Mouse (Mus musculus) hindbrain, embryonic 15.5 days (tissue): ENCODE data around the gene Gm960. TPM values are rescaled to one million over a fixed set of nuclear protein-coding genes. Genes with fewer than 3 reads are reported as not detected.
A peak's percentile ranks its signal among the peaks of the same experiment; 100 is the strongest.

Experiments
- ATAC-seq: fragments of 200-750 bp; cut with Nextera tagmentation; 2 replicates; pipeline ENCODE4 v1.8.0; 2017; ENCODE audit warnings: low read depth, moderate number of reproducible peaks, moderate TSS enrichment; ENCODE audit not compliant: low FRiP score
- H3K27ac ChIP-seq: fragments of 300-500 bp; sonication (generic); replicated peaks from 2 replicates; pipeline ENCODE4 v1.5.1; 2015; ENCODE audit warnings: mild to moderate bottlenecking, inconsistent platforms
- H3K27me3 ChIP-seq: fragments of 300-500 bp; sonication (generic); 2 replicates; pipeline ENCODE4 v1.6.1; 2015; ENCODE audit warnings: control low read depth, inconsistent platforms
- H3K36me3 ChIP-seq: fragments of 300-500 bp; sonication (generic); 2 replicates; pipeline ENCODE4 v1.6.1; 2015; ENCODE audit warnings: control low read depth, inconsistent platforms
- H3K4me1 ChIP-seq: fragments of 300-500 bp; sonication (generic); replicated peaks from 2 replicates; pipeline ENCODE4 v1.6.1; 2015; ENCODE audit warnings: control low read depth, inconsistent platforms
- H3K4me2 ChIP-seq: fragments of 300-500 bp; sonication (generic); 2 replicates; pipeline ENCODE4 v1.6.1; 2015; ENCODE audit warnings: moderate library complexity, mild to moderate bottlenecking, inconsistent platforms
- H3K4me3 ChIP-seq: fragments of 300-500 bp; sonication (generic); 2 replicates; pipeline ENCODE4 v1.5.1; 2015; ENCODE audit warnings: mild to moderate bottlenecking, inconsistent platforms
- H3K9ac ChIP-seq: fragments of 300-500 bp; sonication (generic); 2 replicates; pipeline ENCODE4 v1.6.1; 2015; ENCODE audit warnings: inconsistent platforms
- H3K9me3 ChIP-seq: fragments of 300-500 bp; sonication (generic); 2 replicates; pipeline ENCODE4 v1.6.1; 2016; ENCODE audit warnings: control low read depth, inconsistent platforms
- WGBS: fragments of 180-500 bp; shearing (Covaris S2); methylation state at CpG from one replicate; pipeline ENCODE4 v1.1.7; 2015; 5-methylcytosine and 5-hydroxymethylcytosine counted together
- polyA plus RNA-seq: library from polyadenylated mRNA; unstranded; fragments of >200 nt; fragmentation: Nextera tagmentation; extraction: Ambion mirVana; gene quantifications from 2 replicates; pipeline ENCODE4 v1.2.1, GENCODE M21; 2015

Gm960 gene
- polyA plus RNA-seq, 1 experiment from 2014 or later = 7.0 TPM

DNA sequence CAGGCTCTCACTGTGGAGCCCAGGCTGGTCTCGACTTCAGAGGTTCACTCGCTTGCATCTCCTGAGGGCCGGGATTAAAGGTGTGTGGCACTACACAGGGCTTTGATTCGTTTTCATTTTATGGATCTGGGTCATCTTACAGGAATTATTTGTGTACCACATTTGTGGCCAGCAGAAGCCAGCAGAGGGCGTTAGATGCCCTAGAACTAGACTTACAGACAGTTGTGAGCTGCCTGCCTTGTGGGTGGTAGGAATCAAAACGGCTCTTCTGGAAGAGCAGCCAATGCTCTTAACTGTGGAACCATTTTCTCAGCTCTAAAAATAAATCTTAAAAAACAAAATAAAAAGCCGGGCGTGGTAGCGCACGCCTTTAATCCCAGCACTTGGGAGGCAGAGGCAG lies 54.2 kb downstream of the Gm960 start:
- H3K4me1 ChIP-seq = no peaks in the 10 kb centered on the region
- H3K9ac ChIP-seq = no peak overlapping the region
- no peaks in the 10 kb centered on the region for H3K36me3 ChIP-seq
- H3K27me3 ChIP-seq = no peaks in the 10 kb centered on the region
- WGBS = 46% methylated on average over 10 of the region's 10 CpGs
- H3K4me2 ChIP-seq = no peak overlapping the region
- H3K27ac ChIP-seq = no peak overlapping the region
- no peak for ATAC-seq
- H3K9me3 ChIP-seq = no peaks in the 10 kb centered on the region
- no peak overlapping the region for H3K4me3 ChIP-seq

DNA sequence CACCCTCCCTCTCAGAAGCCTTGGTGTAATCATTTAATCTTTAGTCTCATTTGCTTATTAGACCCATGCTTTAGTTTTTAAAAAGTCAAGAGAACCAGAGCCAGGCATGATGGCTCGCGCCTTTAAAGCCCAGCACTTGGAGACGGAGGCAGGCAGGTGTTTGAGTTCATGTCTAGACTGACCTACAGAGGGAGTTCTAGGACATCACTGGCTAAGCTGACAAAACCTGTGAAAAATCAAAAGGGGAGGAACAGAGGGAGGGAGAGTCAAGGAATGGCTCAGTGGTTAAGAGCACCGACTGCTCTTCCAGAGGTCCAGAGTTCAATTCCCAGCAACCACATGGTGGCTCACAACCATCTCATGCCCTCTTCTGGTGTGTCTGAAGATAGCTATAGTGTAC lies 62.5 kb downstream of the Gm960 start:
- no peak for ATAC-seq
- Histone ChIP-seq H3K9ac (no peak overlapping the region), H3K27ac (no peak overlapping the region), H3K27me3 (no peaks in the 10 kb centered on the region), H3K4me3 (no peak overlapping the region), H3K4me2 (no peak overlapping the region), H3K9me3 (no peaks in the 10 kb centered on the region), H3K36me3 (no peaks in the 10 kb centered on the region), H3K4me1 (no peaks in the 10 kb centered on the region)
- 66% methylated on average over 4 of the region's 4 CpGs for WGBS

DNA sequence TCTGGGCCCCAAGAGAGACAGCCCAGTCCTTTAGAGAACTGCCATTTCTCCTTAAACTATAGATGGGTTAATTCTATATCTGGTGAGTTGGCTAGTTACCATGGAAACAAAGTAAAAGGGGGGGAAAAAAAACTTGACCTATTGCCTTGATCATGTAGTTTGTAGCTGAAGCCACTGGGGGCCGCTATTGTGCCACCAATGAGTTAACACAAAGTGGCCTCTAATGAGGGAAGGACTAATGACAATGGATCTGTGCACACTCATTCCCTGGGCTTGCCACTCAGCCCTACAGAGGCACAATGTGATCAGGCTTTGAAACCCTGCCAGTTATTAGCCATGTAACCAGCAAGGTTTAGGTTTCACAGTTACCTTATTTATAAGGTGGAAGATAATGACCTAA lies 69.6 kb downstream of the Gm960 start:
- peak; percentile 49; the same call in 1 of the 2 replicates for ATAC-seq

GRCm38 (mm10) chr19:4625829-4626535 lies 72.5 kb downstream of the Gm960 start:
- H3K9ac ChIP-seq = peak overlapping the region; percentile 72
- H3K27me3 ChIP-seq = no peaks in the 10 kb centered on the region
- peak overlapping the region; percentile 69 for H3K4me3 ChIP-seq
- H3K4me2 ChIP-seq = peak overlapping the region; percentile 97
- ATAC-seq = peak; percentile 66
- H3K36me3 ChIP-seq = peaks cover 17% of the 10 kb centered on the region
- WGBS = 2% methylated on average over 35 of the region's 35 CpGs
- H3K27ac ChIP-seq = peak overlapping the region; percentile 92
- H3K4me1 ChIP-seq = peaks cover 50% of the 10 kb centered on the region
- H3K9me3 ChIP-seq = no peaks in the 10 kb centered on the region

More for the DNA sequence above, 69.6 kb downstream of the Gm960 start:
- WGBS = 0% methylated on average over 1 of the region's 1 CpGs
- Histone ChIP-seq H3K9me3 (no peaks in the 10 kb centered on the region), H3K4me1 (peaks cover 45% of the 10 kb centered on the region), H3K4me3 (no peak overlapping the region), H3K27ac (peak overlapping the region; percentile 68), H3K9ac (no peak overlapping the region), H3K36me3 (no peaks in the 10 kb centered on the region), H3K4me2 (no peak overlapping the region), H3K27me3 (no peaks in the 10 kb centered on the region)

DNA sequence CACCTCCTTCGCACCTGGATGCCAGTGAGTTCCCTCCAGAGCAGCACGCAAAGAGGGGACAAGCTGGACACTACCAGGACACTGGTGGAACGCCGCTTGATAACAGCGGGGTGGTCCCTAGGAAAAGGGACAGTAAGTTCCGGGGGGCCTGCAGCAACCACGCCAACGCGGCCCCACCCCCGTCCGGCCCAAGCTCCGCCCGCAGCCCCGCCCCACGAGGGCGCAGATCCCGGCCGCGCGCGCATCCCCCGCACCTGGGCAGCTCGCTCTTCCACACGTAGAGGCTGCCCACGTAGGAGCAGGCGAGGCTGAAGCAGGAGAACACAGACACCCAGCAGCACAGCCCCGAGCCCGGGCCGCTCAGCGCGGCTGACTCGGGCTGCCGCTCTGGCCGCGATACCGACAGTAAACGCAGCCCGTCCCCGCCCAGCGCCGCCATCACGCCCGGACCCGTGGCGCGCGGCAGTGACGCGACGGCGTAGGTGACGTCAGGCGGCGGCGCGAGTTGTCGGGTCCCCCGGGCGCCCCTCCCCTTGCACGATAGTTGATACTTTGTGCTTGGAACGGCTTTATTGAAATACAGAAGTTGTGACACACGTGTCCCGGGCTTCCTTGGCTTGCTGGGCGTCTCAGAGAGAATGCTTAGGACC lies 73.2 kb downstream of the Gm960 start, which contains the start of gene Rce1:
Rce1 (minus strand) TSS at position 463 of the 650 bp plus-strand sequence.
- Histone ChIP-seq H3K36me3 (peaks cover 17% of the 10 kb centered on the region), H3K9me3 (no peaks in the 10 kb centered on the region), H3K4me1 (peaks cover 50% of the 10 kb centered on the region), H3K27me3 (no peaks in the 10 kb centered on the region), H3K4me3 (peak within 1 kb of the TSS; percentile 69), H3K27ac (peak within 1 kb of the TSS; percentile 92), H3K9ac (peak within 1 kb of the TSS; percentile 72), H3K4me2 (peak within 1 kb of the TSS; percentile 97)
- ATAC-seq = peak; percentile 90
- WGBS = under 1% methylated on average over 59 of the region's 64 CpGs

GRCm38 (mm10) chr19:4624406-4625178 lies 73.9 kb downstream of the Gm960 start:
- Histone ChIP-seq H3K9me3 (no peaks in the 10 kb centered on the region), H3K4me1 (peaks cover 50% of the 10 kb centered on the region), H3K9ac (peak overlapping the region; percentile 72), H3K4me2 (peak overlapping the region; percentile 97), H3K36me3 (peaks cover 17% of the 10 kb centered on the region), H3K27me3 (no peaks in the 10 kb centered on the region), H3K27ac (peak overlapping the region; percentile 92), H3K4me3 (peak overlapping the region; percentile 69)
- WGBS = 32% methylated on average over 4 of the region's 4 CpGs
- no peak for ATAC-seq

- Histone ChIP-seq H3K9ac (peak overlapping the region; percentile 72; the same call in 1 of the 2 replicates), H3K4me2 (peak overlapping the region; percentile 97; the same call in 1 of the 2 replicates), H3K36me3 (peaks cover 17% of the 10 kb centered on the region), H3K4me1 (peaks cover 46% of the 10 kb centered on the region), H3K27me3 (no peaks in the 10 kb centered on the region), H3K27ac (no peak overlapping the region), H3K9me3 (no peaks in the 10 kb centered on the region), H3K4me3 (no peak overlapping the region)
- ATAC-seq = no peak
- 93% methylated on average over 12 of the region's 12 CpGs for WGBS
Observed at GRCm38 (mm10) chr19:4624006-4624405, 74.5 kb downstream of the Gm960 start.

DNA sequence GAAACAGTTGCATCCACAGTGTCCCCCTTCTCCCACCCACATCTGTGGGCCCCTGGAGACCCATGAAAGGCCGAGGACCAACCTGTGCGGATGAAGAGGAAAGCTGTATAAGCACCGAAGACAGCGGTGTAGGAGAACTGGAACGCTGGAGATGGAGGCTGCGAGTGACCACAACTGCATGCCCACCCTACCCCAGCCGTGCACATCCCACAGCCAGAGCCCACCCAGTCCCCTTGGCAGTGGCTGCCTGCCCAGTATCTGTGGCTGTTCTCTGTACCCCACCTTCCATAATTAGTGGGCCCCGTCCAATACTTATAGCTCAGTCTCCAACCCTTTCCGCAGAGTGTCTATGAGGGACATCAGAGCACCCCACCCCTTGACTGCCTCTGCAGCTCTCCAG lies 75.0 kb downstream of the Gm960 start:
- no peak for ATAC-seq
- WGBS = 94% methylated on average over 9 of the region's 9 CpGs
- Histone ChIP-seq H3K9ac (no peak overlapping the region), H3K27me3 (no peaks in the 10 kb centered on the region), H3K27ac (no peak overlapping the region), H3K36me3 (peaks cover 17% of the 10 kb centered on the region), H3K4me1 (peaks cover 42% of the 10 kb centered on the region), H3K4me2 (no peak overlapping the region), H3K9me3 (no peaks in the 10 kb centered on the region), H3K4me3 (no peak overlapping the region)

GRCm38 (mm10) chr19:4622780-4623179 lies 75.7 kb downstream of the Gm960 start:
- Histone ChIP-seq H3K9me3 (no peaks in the 10 kb centered on the region), H3K36me3 (peaks cover 17% of the 10 kb centered on the region), H3K9ac (no peak overlapping the region), H3K4me1 (peaks cover 38% of the 10 kb centered on the region), H3K4me2 (no peak overlapping the region), H3K27me3 (no peaks in the 10 kb centered on the region), H3K4me3 (no peak overlapping the region), H3K27ac (no peak overlapping the region)
- no peak for ATAC-seq
- WGBS = 60% methylated on average over 5 of the region's 5 CpGs

GRCm38 (mm10) chr19:4620721-4621120 lies 77.7 kb downstream of the Gm960 start:
- Histone ChIP-seq H3K27ac (no peak overlapping the region), H3K27me3 (no peaks in the 10 kb centered on the region), H3K36me3 (peaks cover 17% of the 10 kb centered on the region), H3K9me3 (no peaks in the 10 kb centered on the region), H3K4me3 (no peak overlapping the region), H3K4me2 (no peak overlapping the region), H3K4me1 (peaks cover 30% of the 10 kb centered on the region), H3K9ac (no peak overlapping the region)
- 91% methylated on average over 7 of the region's 7 CpGs for WGBS
- ATAC-seq = no peak

- Histone ChIP-seq H3K27ac (no peak overlapping the region), H3K27me3 (no peaks in the 10 kb centered on the region), H3K36me3 (peaks cover 17% of the 10 kb centered on the region), H3K9ac (no peak overlapping the region), H3K9me3 (no peaks in the 10 kb centered on the region), H3K4me2 (no peak overlapping the region), H3K4me1 (peaks cover 26% of the 10 kb centered on the region), H3K4me3 (no peak overlapping the region)
- WGBS = 83% methylated on average over 10 of the region's 10 CpGs
- no peak for ATAC-seq
Observed at GRCm38 (mm10) chr19:4619461-4619860, 79.0 kb downstream of the Gm960 start.

GRCm38 (mm10) chr19:4618183-4618582 lies 80.3 kb downstream of the Gm960 start:
- H3K4me3 ChIP-seq = no peak overlapping the region
- no peak for ATAC-seq
- no peak overlapping the region for H3K27ac ChIP-seq
- 30% methylated on average over 18 of the region's 18 CpGs for WGBS
- H3K27me3 ChIP-seq = no peaks in the 10 kb centered on the region
- no peak overlapping the region for H3K4me2 ChIP-seq
- no peaks in the 10 kb centered on the region for H3K9me3 ChIP-seq
- H3K4me1 ChIP-seq = peaks cover 27% of the 10 kb centered on the region
- no peak overlapping the region for H3K9ac ChIP-seq
- H3K36me3 ChIP-seq = peaks cover 20% of the 10 kb centered on the region
